In the genomic region with DNA sequence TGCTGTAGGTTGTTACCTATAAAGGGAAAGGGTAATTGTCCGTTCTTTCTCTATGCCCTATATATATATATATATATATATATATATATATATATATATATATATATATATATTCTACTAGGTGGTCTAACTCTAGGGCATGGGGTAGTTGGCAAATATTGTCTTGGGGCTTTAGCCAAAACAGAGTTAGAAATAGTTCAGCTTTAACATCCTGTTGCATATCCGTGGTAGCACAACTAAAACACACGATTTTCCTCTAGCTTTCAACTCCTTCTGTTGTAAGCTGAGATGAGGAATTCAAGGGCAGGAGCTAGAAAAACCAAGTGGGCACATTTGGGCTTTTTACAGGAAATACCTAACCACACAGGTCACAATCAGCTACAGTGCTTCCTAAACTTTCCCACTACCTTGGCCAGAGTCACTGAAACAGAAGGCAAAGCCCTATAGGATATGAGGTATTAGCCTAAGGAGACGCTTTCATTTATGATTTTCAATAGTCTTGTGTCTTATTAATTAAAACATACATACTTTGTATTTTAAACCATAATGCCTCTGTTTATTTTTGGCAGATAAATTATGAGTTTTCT, we compare ENCODE assay signal across 26 mouse cellular contexts.
"Had no signal": no experiment of that assay in that cellular context is flagged by ENCODE, and none has a peak within 500 bp of the region (broad histone marks: within the 10 kb centered on the region; RNA-seq: fewer than 3 reads in every experiment).

No protein-coding gene starts in this region.

- H3K9ac ChIP-seq: heart, embryonic 12.5 days; hindbrain, embryonic 12.5 days; hindbrain, embryonic 14.5 days; intestine, embryonic 15.5 days; liver, embryonic 13.5 days; liver, embryonic 15.5 days had no signal

- H3K27ac ChIP-seq: gastrocnemius, adult 2 months; heart, embryonic 10.5 days; hindbrain, embryonic 10.5 days; hindbrain, embryonic 12.5 days; hindbrain, embryonic 14.5 days; intestine, embryonic 15.5 days; layer of hippocampus, adult 2 months; liver, embryonic 13.5 days; liver, embryonic 15.5 days had no signal

- DNase-seq: gastrocnemius, adult 2 months; gastrocnemius, postnatal 10 days; gastrocnemius, postnatal 25 days; heart, adult 18-20 months; heart, postnatal 10 days; heart, postnatal 4 days; kidney, adult 18-20 months; kidney, adult 8-10 months; kidney, postnatal 10 days; kidney, postnatal 25 days; kidney, postnatal 4 days; layer of hippocampus, postnatal 36 days; liver; liver, embryonic 13.5 days had no signal

- ATAC-seq: hindbrain, embryonic 16.5 days; inflammation-experienced regulatory T-cells, adult 6 months; intestine, embryonic 15.5 days; intestine, postnatal 0 days had no signal

- H3K27me3 ChIP-seq: heart, embryonic 12.5 days; hindbrain, embryonic 12.5 days; intestine, embryonic 15.5 days; liver, embryonic 13.5 days; liver, embryonic 15.5 days had no signal

- H3K36me3 ChIP-seq: heart, embryonic 10.5 days; heart, embryonic 12.5 days; hindbrain, embryonic 10.5 days; hindbrain, embryonic 12.5 days; intestine, embryonic 15.5 days; liver, embryonic 13.5 days; liver, embryonic 15.5 days had no signal

- H3K4me3 ChIP-seq: gastrocnemius, adult 2 months; heart, embryonic 10.5 days; heart, embryonic 12.5 days; hindbrain, embryonic 10.5 days; hindbrain, embryonic 12.5 days; intestine, embryonic 15.5 days; layer of hippocampus, adult 2 months; liver, embryonic 13.5 days; liver, embryonic 15.5 days had no signal

- H3K4me1 ChIP-seq: heart, embryonic 10.5 days; heart, embryonic 12.5 days; intestine, embryonic 15.5 days; liver, embryonic 13.5 days; liver, embryonic 15.5 days had no signal

- H3K4me2 ChIP-seq: heart, embryonic 12.5 days; hindbrain, embryonic 12.5 days; hindbrain, embryonic 14.5 days; intestine, embryonic 15.5 days; liver, embryonic 11.5 days; liver, embryonic 13.5 days; liver, embryonic 15.5 days had no signal

- H3K9me3 ChIP-seq: heart, embryonic 10.5 days; heart, embryonic 12.5 days; hindbrain, embryonic 10.5 days; hindbrain, embryonic 12.5 days; intestine, embryonic 15.5 days; liver, embryonic 13.5 days; liver, embryonic 15.5 days had no signal
